Mouse (Mus musculus) hindbrain, embryonic 10.5 days (tissue): ENCODE data around the gene Ptgds. TPM values are rescaled to one million over a fixed set of nuclear protein-coding genes. Genes with fewer than 3 reads are reported as not detected.

ENCODE experiments used
- DNase-seq: peaks from one replicate; pipeline ENCODE4 v3.0.0-alpha.2; 2017; ENCODE audit warnings: low spot score
- H3K27ac ChIP-seq: fragments of 300-500 bp; sonication (generic); 2 replicates; pipeline ENCODE4 v1.5.1; 2016; ENCODE audit warnings: mild to moderate bottlenecking, moderate library complexity
- H3K27me3 ChIP-seq: fragments of 300-500 bp; sonication (generic); 2 replicates; pipeline ENCODE4 v1.6.1; 2016; ENCODE audit warnings: mild to moderate bottlenecking; ENCODE audit not compliant: poor library complexity, insufficient read depth, severe bottlenecking
- H3K36me3 ChIP-seq: fragments of 300-500 bp; sonication (generic); 2 replicates; pipeline ENCODE4 v1.6.1; 2016; ENCODE audit warnings: mild to moderate bottlenecking, moderate library complexity
- H3K4me1 ChIP-seq: fragments of 300-500 bp; sonication (generic); replicated peaks from 2 replicates; pipeline ENCODE4 v1.6.1; 2016; ENCODE audit warnings: mild to moderate bottlenecking
- H3K4me3 ChIP-seq: fragments of 300-500 bp; sonication (generic); 2 replicates; pipeline ENCODE4 v1.5.1; 2016; ENCODE audit warnings: mild to moderate bottlenecking, moderate library complexity
- H3K9me3 ChIP-seq: fragments of 300-500 bp; sonication (generic); 2 replicates; pipeline ENCODE4 v1.6.1; 2016; ENCODE audit warnings: mild to moderate bottlenecking, moderate library complexity
- WGBS: fragments of 180-500 bp; shearing (Covaris S2); methylation state at CpG from one replicate; pipeline ENCODE4 v1.1.7; 2016; 5-methylcytosine and 5-hydroxymethylcytosine counted together
- polyA plus RNA-seq: library from polyadenylated mRNA; unstranded; fragments of >200 nt; fragmentation: Nextera tagmentation; extraction: Ambion mirVana; gene quantifications from 2 replicates; pipeline ENCODE4 v1.2.1, GENCODE M21; 2016

Gene Ptgds
- 0.49 and 1.7 TPM in 2 replicates for polyA plus RNA-seq

- Histone ChIP-seq H3K9me3 (no peaks in the 10 kb centered on the region), H3K27me3 (no peaks in the 10 kb centered on the region; the same call in 1 of the 2 replicates), H3K27ac (no peak within 1 kb of the TSS), H3K36me3 (no peaks in the 10 kb centered on the region), H3K4me3 (no peak within 1 kb of the TSS), H3K4me1 (peaks cover 33% of the 10 kb centered on the region)
- 62% methylated on average over 6 of the region's 6 CpGs for WGBS
- no peak for DNase-seq
These were observed at the start of gene Ptgds for GRCm38 (mm10) chr2:25469969-25470368. TSS of gene Ptgds (minus strand) at chr2:25470046.

- no peaks in the 10 kb centered on the region for H3K4me1 ChIP-seq
- WGBS = 68% methylated on average over 3 of the region's 3 CpGs
These were observed 40.1 kb upstream of the Ptgds start for GRCm38 (mm10) chr2:25509912-25510311.

DNA sequence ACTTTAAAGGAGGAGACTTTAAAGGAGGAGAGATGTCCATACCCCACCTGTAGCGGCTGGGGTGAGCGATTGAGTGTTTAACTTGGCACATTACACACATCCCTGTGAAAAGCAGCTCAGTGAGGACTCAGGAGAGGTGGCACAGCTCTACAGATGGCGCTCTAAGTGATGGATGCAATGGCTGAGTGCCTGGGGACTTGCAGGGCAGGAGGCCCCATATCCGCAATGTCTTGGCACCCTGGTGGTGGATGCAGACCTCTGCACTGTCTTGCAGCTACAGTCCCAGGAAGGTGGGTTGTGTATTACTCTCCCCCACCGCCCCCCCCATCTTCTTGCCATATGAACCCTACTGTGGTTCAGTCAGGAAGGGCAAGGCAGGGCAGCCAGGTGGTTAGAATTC lies 37.1 kb upstream of the Ptgds start:
- Histone ChIP-seq H3K4me3 (no peak overlapping the region), H3K27me3 (no peaks in the 10 kb centered on the region), H3K36me3 (peaks cover 42% of the 10 kb centered on the region), H3K4me1 (peaks cover 6% of the 10 kb centered on the region), H3K9me3 (no peaks in the 10 kb centered on the region), H3K27ac (no peak overlapping the region)
- 36% methylated on average over 5 of the region's 5 CpGs for WGBS
- no peak for DNase-seq

More at GRCm38 (mm10) chr2:25509912-25510311, 40.1 kb upstream of the Ptgds start:
- H3K36me3 ChIP-seq = peaks cover 15% of the 10 kb centered on the region
- no peak overlapping the region for H3K4me3 ChIP-seq
- no peak for DNase-seq
- H3K27ac ChIP-seq = no peak overlapping the region
- no peaks in the 10 kb centered on the region for H3K9me3 ChIP-seq
- no peaks in the 10 kb centered on the region for H3K27me3 ChIP-seq

DNA sequence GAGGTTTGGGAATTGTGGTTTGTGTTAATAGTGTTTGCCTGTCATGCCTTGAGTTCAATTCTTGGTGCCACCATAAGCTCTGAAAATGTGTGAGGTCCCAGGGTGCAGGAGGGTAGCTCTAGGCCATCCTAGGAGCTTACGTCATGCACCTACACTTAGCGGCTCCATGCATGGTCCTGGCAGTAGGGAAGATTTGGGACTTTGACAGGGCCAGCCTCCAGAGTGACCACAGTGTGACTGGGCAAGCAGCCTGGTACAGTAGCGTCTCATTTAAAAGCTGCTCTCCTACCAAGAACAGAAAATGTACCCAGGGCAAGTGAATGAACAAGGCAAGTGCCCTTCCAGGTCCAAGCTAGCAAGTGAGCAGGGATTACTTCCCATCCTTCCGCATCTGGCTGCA lies 36.0 kb upstream of the Ptgds start:
- WGBS = 93% methylated on average over 4 of the region's 4 CpGs
- peaks cover 42% of the 10 kb centered on the region for H3K36me3 ChIP-seq
- H3K27me3 ChIP-seq = no peaks in the 10 kb centered on the region
- no peak for DNase-seq
- H3K4me1 ChIP-seq = peaks cover 17% of the 10 kb centered on the region
- no peaks in the 10 kb centered on the region for H3K9me3 ChIP-seq
- H3K27ac ChIP-seq = no peak overlapping the region
- H3K4me3 ChIP-seq = no peak overlapping the region

DNA sequence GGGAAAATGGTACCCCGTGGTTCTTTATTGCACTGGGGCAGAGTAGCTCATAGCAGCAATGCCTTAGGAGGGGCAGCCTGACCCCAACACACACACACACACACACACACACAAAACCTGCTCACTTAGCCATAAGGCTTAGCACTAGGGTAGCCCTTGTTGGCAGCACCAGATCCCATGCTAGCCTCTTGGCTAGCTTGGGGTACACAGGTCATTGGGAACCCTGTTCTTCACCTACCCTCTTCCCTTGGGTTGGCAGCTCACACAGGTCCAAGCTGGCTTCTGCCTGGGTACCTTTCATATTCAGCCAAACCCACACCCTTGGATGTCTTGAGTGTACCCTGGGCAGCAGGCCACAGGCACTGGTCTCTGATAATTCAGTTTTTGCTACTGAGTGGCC lies 35.2 kb upstream of the Ptgds start:
- H3K9me3 ChIP-seq = no peaks in the 10 kb centered on the region
- no peaks in the 10 kb centered on the region for H3K27me3 ChIP-seq
- 81% methylated on average over 1 of the region's 1 CpGs for WGBS
- DNase-seq = no peak
- no peak overlapping the region for H3K27ac ChIP-seq
- no peak overlapping the region for H3K4me3 ChIP-seq
- H3K4me1 ChIP-seq = peaks cover 22% of the 10 kb centered on the region
- peaks cover 42% of the 10 kb centered on the region for H3K36me3 ChIP-seq

DNA sequence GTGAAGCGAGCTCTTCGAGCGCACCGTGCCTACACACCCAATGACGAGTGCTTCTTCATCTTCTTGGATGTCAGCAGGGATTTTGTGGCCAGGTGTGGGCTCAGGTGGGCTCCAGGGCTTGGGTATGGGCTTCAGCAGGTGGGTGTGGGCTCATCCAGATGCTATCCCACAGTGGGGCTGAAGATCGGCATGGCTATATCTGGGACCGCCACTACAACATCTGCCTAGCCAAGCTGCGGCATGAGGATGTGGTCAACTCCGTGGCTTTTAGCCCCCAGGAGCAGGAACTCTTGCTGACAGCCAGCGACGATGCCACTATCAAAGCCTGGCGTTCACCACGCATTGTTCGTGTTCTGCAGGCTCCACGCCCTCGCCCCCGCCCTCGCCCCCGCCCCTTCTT lies 34.7 kb upstream of the Ptgds start:
- Histone ChIP-seq H3K27ac (no peak overlapping the region), H3K9me3 (no peaks in the 10 kb centered on the region), H3K36me3 (peaks cover 42% of the 10 kb centered on the region), H3K4me1 (peaks cover 25% of the 10 kb centered on the region), H3K4me3 (no peak overlapping the region), H3K27me3 (no peaks in the 10 kb centered on the region)
- no peak for DNase-seq
- 95% methylated on average over 19 of the region's 19 CpGs for WGBS

DNA sequence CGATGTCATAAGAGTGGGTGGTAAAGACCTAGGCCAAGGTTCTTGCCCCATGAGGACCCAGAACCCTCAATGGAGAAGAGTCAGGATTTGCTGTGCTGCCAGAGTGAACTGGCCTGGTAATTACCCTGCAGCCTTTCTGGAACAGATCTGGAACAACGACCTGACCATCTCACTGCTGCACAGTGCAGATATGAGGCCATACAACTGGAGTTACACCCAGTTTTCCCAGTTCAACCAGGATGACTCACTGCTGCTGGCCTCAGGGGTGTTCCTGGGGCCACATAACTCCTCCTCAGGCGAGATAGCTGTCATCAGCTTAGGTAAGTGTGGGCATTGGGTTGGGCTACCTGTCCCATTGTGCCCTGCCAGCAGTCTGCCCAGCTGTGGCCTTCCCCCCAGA lies 32.9 kb upstream of the Ptgds start:
- H3K4me1 ChIP-seq = peaks cover 36% of the 10 kb centered on the region
- H3K4me3 ChIP-seq = no peak overlapping the region
- 88% methylated on average over 3 of the region's 3 CpGs for WGBS
- no peaks in the 10 kb centered on the region for H3K27me3 ChIP-seq
- no peak for DNase-seq
- no peaks in the 10 kb centered on the region for H3K9me3 ChIP-seq
- peaks cover 42% of the 10 kb centered on the region for H3K36me3 ChIP-seq
- 0 out of 2 replicates have a peak overlapping the region, but pooled peaks have one; percentile 0 for H3K27ac ChIP-seq

DNA sequence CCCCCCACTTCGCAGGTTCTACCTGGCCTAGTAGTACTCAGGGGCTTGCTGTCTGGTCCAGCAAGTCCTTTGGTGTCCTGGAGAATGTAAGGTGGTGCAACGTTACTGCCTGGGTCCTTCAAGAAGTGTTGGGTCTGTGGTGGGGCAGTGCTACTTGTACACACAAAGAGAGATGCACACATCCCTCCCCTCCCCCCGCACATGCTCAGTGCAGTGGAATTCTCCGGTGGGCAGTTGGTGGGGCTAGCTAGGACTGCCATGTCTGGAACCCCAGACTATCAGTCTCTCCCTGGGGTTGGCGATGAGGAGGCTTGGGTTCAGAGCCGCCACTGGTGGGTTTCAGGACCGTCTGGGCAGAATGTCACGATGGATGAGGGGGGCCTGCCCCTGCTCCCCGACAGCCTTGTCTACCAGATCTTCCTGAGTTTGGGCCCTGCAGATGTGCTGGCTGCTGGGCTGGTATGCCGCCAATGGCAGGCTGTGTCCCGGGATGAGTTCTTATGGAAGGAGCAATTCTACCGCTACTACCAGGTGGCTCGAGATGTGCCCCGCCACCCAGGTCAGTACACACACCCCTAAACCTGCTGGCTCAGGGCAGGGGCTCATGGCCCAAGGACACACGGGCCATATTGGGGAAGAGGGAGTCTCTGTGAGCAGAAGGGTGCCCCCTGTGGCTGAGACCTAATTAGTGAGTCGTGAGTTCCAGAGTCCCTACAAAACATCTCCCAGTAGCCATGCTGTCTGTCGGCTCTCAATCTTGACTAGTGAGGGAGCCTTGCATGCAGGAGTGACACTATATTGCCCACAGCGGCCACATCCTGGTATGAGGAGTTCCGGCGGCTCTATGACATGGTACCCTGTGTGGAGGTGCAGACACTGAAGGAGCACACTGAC lies 32.0 kb upstream of the Ptgds start, which contains the start of gene C8g:
C8g (minus strand) TSS at position 127 of the 894 bp plus-strand sequence.
- Histone ChIP-seq H3K4me3 (peak within 1 kb of the TSS; percentile 92), H3K9me3 (no peaks in the 10 kb centered on the region), H3K27ac (peak within 1 kb of the TSS; percentile 96), H3K27me3 (no peaks in the 10 kb centered on the region), H3K36me3 (peaks cover 42% of the 10 kb centered on the region), H3K4me1 (peaks cover 36% of the 10 kb centered on the region)
- WGBS = 80% methylated on average over 20 of the region's 20 CpGs
- no peak for DNase-seq

- WGBS = 2% methylated on average over 39 of the region's 44 CpGs
- peaks cover 36% of the 10 kb centered on the region for H3K36me3 ChIP-seq
These were observed 30.9 kb upstream of the Ptgds start, which contains the start of gene Fbxw5 for GRCm38 (mm10) chr2:25500576-25501405. TSS of gene Fbxw5 (plus strand) at chr2:25500750.

DNA sequence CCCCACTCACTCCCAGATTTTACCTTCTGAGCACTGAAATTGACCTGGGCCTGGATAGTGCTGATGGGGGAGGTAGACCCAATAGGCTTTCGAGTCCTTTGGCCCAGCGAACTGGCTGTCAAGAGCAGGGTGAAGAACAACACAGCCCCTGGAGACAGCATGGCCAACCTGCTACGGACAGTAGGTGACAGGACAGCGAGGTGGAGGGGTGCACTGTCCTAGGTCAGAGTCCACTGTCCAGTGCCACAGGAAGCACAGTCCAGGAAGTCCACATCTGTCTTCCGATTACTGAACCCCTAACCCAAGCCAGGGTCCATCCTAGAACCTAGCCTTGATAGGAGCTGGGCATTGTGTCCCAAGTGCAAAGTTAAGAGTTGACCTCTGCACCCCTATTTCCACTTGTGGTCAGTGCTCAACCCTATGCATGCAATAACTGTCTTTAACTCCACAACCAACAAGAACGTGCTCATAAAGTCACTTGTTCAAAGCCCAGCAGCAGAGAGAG lies 30.3 kb upstream of the Ptgds start:
- peaks cover 29% of the 10 kb centered on the region for H3K36me3 ChIP-seq
- H3K27me3 ChIP-seq = no peaks in the 10 kb centered on the region
- peak overlapping the region; percentile 92 for H3K4me3 ChIP-seq
- no peak for DNase-seq
- peak overlapping the region; percentile 96 for H3K27ac ChIP-seq
- WGBS = 70% methylated on average over 6 of the region's 6 CpGs
- H3K9me3 ChIP-seq = no peaks in the 10 kb centered on the region
- H3K4me1 ChIP-seq = peaks cover 36% of the 10 kb centered on the region

More at GRCm38 (mm10) chr2:25500576-25501405, 30.9 kb upstream of the Ptgds start, which contains the start of gene Fbxw5:
- H3K4me3 ChIP-seq = peak within 1 kb of the TSS; percentile 92
- H3K9me3 ChIP-seq = no peaks in the 10 kb centered on the region
- H3K27me3 ChIP-seq = no peaks in the 10 kb centered on the region
- peaks cover 36% of the 10 kb centered on the region for H3K4me1 ChIP-seq
- H3K27ac ChIP-seq = peak within 1 kb of the TSS; percentile 96
- DNase-seq = peak; percentile 96

- Histone ChIP-seq H3K4me1 (peaks cover 36% of the 10 kb centered on the region), H3K4me3 (no peak overlapping the region)
These were observed 29.0 kb upstream of the Ptgds start for GRCm38 (mm10) chr2:25498622-25499478.

More at GRCm38 (mm10) chr2:25498622-25499478, 29.0 kb upstream of the Ptgds start:
- DNase-seq = no peak
- 75% methylated on average over 15 of the region's 15 CpGs for WGBS
- Histone ChIP-seq H3K9me3 (no peaks in the 10 kb centered on the region), H3K27ac (no peak overlapping the region), H3K36me3 (peaks cover 16% of the 10 kb centered on the region), H3K27me3 (no peaks in the 10 kb centered on the region)
